Mouse (Mus musculus): ENCODE results near the gene Tubb3.

GRCm38 (mm10) chr8:123444131-123444530 is 32.9 kb downstream of the Tubb3 start:
- TF ChIP-seq ZC3H11A (IDR thresholded peaks at IDR 0.05; ENCODE audit: low read depth, low read length), result no peak
- no peak for TF ChIP-seq CTCF (conservative IDR thresholded peaks at IDR 0.05 in 1 of 2, IDR thresholded peaks at IDR 0.05 in 1 of 2; ENCODE audit: low read depth in 2 of 2, low read length in 2 of 2)
- TF ChIP-seq USF2 (conservative IDR thresholded peaks at IDR 0.05; ENCODE audit: low read depth, low read length), result no peak
- no peak for TF ChIP-seq TCF12 (IDR thresholded peaks at IDR 0.05; ENCODE audit: low read depth, low read length)
- TF ChIP-seq HCFC1 (IDR thresholded peaks at IDR 0.05; ENCODE audit: low read depth, low read length), result no peak
- TF ChIP-seq ELF1 (IDR thresholded peaks at IDR 0.05; ENCODE audit: low read depth, low read length), result no peak
- TF ChIP-seq GABPA (IDR thresholded peaks at IDR 0.05; ENCODE audit: insufficient replicate concordance, low read depth, low read length), result no peak
- TF ChIP-seq MYC (IDR thresholded peaks at IDR 0.05; ENCODE audit: low read depth, low read length), result no peak
- no peak for TF ChIP-seq MAX (IDR thresholded peaks at IDR 0.05; ENCODE audit: low read length)
- TF ChIP-seq POLR2A (IDR thresholded peaks at IDR 0.05; ENCODE audit: low read depth, low read length), result no peak
- no peak for TF ChIP-seq NELFE (IDR thresholded peaks at IDR 0.05; ENCODE audit: low read depth, low read length)
- no peak for TF ChIP-seq ZMIZ1 (IDR thresholded peaks at IDR 0.05; ENCODE audit: low read depth, low read length)
- no peak for TF ChIP-seq EP300 (IDR thresholded peaks at IDR 0.05; ENCODE audit: low read length)
- no peak for TF ChIP-seq RCOR1 (conservative IDR thresholded peaks at IDR 0.05; ENCODE audit: low read depth, low read length)
